7 mouse cellular contexts compared by ENCODE assay signal in the genomic region with DNA sequence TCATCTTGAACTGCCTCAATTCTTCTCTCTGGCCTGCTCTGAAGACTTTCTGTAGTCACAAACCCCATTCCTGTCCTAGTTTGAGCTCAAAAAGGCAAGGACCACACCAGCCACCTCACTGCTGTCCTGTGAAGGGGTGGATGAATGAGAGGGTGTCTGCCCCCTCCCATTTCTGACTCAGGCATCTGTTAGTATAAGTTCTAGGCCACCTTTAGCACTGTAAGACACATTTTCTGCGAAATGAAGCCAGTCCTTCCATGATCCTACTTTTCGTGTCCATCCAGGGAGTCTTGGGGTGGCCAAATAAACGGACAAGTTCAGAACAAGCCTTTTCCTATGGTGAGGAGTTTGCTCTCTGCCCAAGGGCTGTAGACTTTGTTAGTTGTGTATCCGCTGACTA. TPM values are rescaled to one million over a fixed set of nuclear protein-coding genes. Genes with fewer than 3 reads are reported as not detected.
DNase-seq lines count a peak whose midpoint lies in the region; ATAC-seq lines count a peak whose summit lies in the region.

A gene (minus strand): TSS at position 326 of the 400 bp plus-strand sequence.

- peak within 1 kb of the TSS; percentile 98 for H3K4me2 ChIP-seq in forebrain, embryonic 12.5 days
- H3K4me2 ChIP-seq in midbrain, embryonic 12.5 days (replicated peaks) = peak within 1 kb of the TSS; percentile 99

- no peak for DNase-seq in c-Kit-positive CD71-positive TER-119-positive erythroid progenitor cells, embryonic 14.5 days (ENCODE audit: low spot score)
- no peak for DNase-seq in right cerebral cortex, postnatal 25 days
- DNase-seq in urinary bladder, adult 18-20 months (ENCODE audit: low spot score in 2 of 2) = no peak

- no peak for ATAC-seq in forebrain, embryonic 12.5 days (ENCODE audit: low FRiP score)
- ATAC-seq in hematopoietic stem cell, adult 5-6 weeks (replicated peaks in 1 of 2; ENCODE audit: insufficient read depth in 1 of 2, low FRiP score in 2 of 2, low TSS enrichment in 1 of 2, low read depth in 1 of 2, poor library complexity in 2 of 2, severe bottlenecking in 2 of 2) = no peak
- no peak for ATAC-seq in midbrain, embryonic 12.5 days (ENCODE audit: low FRiP score, low read depth)

- peak within 1 kb of the TSS; percentile 81 for H3K27ac ChIP-seq in brown adipose tissue, adult 24 weeks (replicated peaks; ENCODE audit: low read depth, low read length)
- no peak within 1 kb of the TSS for H3K27ac ChIP-seq in forebrain, embryonic 12.5 days
- no peak within 1 kb of the TSS for H3K27ac ChIP-seq in midbrain, embryonic 12.5 days (replicated peaks)

- H3K27me3 ChIP-seq in forebrain, embryonic 12.5 days = peaks cover 77% of the 10 kb centered on the region
- H3K27me3 ChIP-seq in midbrain, embryonic 12.5 days = peaks cover 68% of the 10 kb centered on the region

- H3K9ac ChIP-seq in forebrain, embryonic 12.5 days = peak within 1 kb of the TSS; percentile 51
- H3K9ac ChIP-seq in midbrain, embryonic 12.5 days (replicated peaks) = peak within 1 kb of the TSS; percentile 37

- peak within 1 kb of the TSS; percentile 81 for H3K4me3 ChIP-seq in brown adipose tissue, adult 24 weeks (ENCODE audit: insufficient read depth, low read depth, low read length)
- peak within 1 kb of the TSS; percentile 52 for H3K4me3 ChIP-seq in forebrain, embryonic 12.5 days (replicated peaks)
- peak within 1 kb of the TSS; percentile 54 for H3K4me3 ChIP-seq in midbrain, embryonic 12.5 days

- no peaks in the 10 kb centered on the region for H3K36me3 ChIP-seq in forebrain, embryonic 12.5 days (replicated peaks)
- no peaks in the 10 kb centered on the region for H3K36me3 ChIP-seq in midbrain, embryonic 12.5 days

- WGBS in forebrain, embryonic 12.5 days = 63% methylated on average over 4 of the region's 4 CpGs
- WGBS in midbrain, embryonic 12.5 days = 60% methylated on average over 4 of the region's 4 CpGs

- no peaks in the 10 kb centered on the region for H3K9me3 ChIP-seq in forebrain, embryonic 12.5 days
- H3K9me3 ChIP-seq in midbrain, embryonic 12.5 days = no peaks in the 10 kb centered on the region

- H3K4me1 ChIP-seq in brown adipose tissue, adult 24 weeks (ENCODE audit: control insufficient read depth, insufficient read depth, insufficient read length, low read length) = peaks cover 4% of the 10 kb centered on the region; the same call in 1 of the 2 replicates
- H3K4me1 ChIP-seq in forebrain, embryonic 12.5 days = peaks cover 19% of the 10 kb centered on the region
- peaks cover 10% of the 10 kb centered on the region for H3K4me1 ChIP-seq in midbrain, embryonic 12.5 days

RNA-seq across cellular contexts. Expression of the gene that starts here (rescaled TPM):
- 7.1 and 8.0 TPM in 2 replicates for polyA plus RNA-seq in brown adipose tissue, adult 24 weeks (2012; ENCODE audit: insufficient read depth, insufficient read length, missing spikeins)
- polyA plus RNA-seq in forebrain, embryonic 12.5 days (2016; fragmentation: Nextera tagmentation; extraction: Ambion mirVana) = 0.12 and 0.15 TPM in 2 replicates
- 10.1 and 13.9 TPM in 2 replicates for total RNA-seq in hematopoietic stem cell, adult 5-6 weeks (2017)
- polyA plus RNA-seq in midbrain, embryonic 12.5 days (2016; fragmentation: Nextera tagmentation; extraction: Ambion mirVana) = 0.32 TPM in 1 of 2 replicates, not detected in the other
